Mouse (Mus musculus): Measurements from ENCODE around the gene Cyp2f2. TPM values are rescaled to one million over a fixed set of nuclear protein-coding genes. Genes with fewer than 3 reads are reported as not detected.

Gene Cyp2f2
- polyA plus RNA-seq, 1 experiment from 2014 or later: 3.0 TPM

GRCm38 (mm10) chr7:27179217-27179918 lies 59.7 kb downstream of the Cyp2f2 start:
- Histone ChIP-seq H3K4me1 (ENCODE audit: control insufficient read depth, low read depth, low read length) (peaks cover 19% of the 10 kb centered on the region), H3K36me3 (ENCODE audit: control insufficient read depth, insufficient read depth) (no peaks in the 10 kb centered on the region), H3K27ac (ENCODE audit: low read length) (peak overlapping the region; percentile 27; the same call in 1 of the 2 replicates), H3K9me3 (replicated peaks; ENCODE audit: control insufficient read depth, low read length) (no peaks in the 10 kb centered on the region), H3K27me3 (ENCODE audit: control insufficient read depth, insufficient read depth, low read depth, low read length) (no peaks in the 10 kb centered on the region), H3K9ac (ENCODE audit: low read depth, low read length) (peak overlapping the region; percentile 46), H3K4me3 (ENCODE audit: low read depth, low read length) (peak overlapping the region; percentile 89), H3K4me2 (ENCODE audit: low read depth, low read length) (peak overlapping the region; percentile 77)
- no peak for ATAC-seq (ENCODE audit: low read depth)
- 45% methylated on average over 16 of the region's 16 CpGs for WGBS (ENCODE audit: insufficient replicate concordance)

GRCm38 (mm10) chr7:27180036-27180435 lies 60.3 kb downstream of the Cyp2f2 start:
- H3K4me2 ChIP-seq (ENCODE audit: low read depth, low read length): no peak overlapping the region
- no peak for ATAC-seq (ENCODE audit: low read depth)

GRCm38 (mm10) chr7:27180837-27181695 lies 61.4 kb downstream of the Cyp2f2 start, which contains the start of the genes Gm21983 and Mia:
Gm21983 (minus strand) TSS chr7:27181086.
Mia (minus strand) TSS chr7:27181157.
- Histone ChIP-seq H3K4me2 (ENCODE audit: low read depth, low read length) (no peak within 1 kb of the TSS), H3K27me3 (ENCODE audit: control insufficient read depth, insufficient read depth, low read depth, low read length) (no peaks in the 10 kb centered on the region), H3K36me3 (ENCODE audit: control insufficient read depth, insufficient read depth) (peaks cover 14% of the 10 kb centered on the region), H3K27ac (ENCODE audit: low read length) (no peak within 1 kb of the TSS), H3K9me3 (replicated peaks; ENCODE audit: control insufficient read depth, low read length) (no peaks in the 10 kb centered on the region), H3K4me1 (ENCODE audit: control insufficient read depth, low read depth, low read length) (peaks cover 19% of the 10 kb centered on the region), H3K4me3 (ENCODE audit: low read depth, low read length) (no peak within 1 kb of the TSS), H3K9ac (ENCODE audit: low read depth, low read length) (no peak within 1 kb of the TSS)
- ATAC-seq (ENCODE audit: low read depth): no peak
- WGBS (ENCODE audit: insufficient replicate concordance): 62% methylated on average over 14 of the region's 14 CpGs

More at GRCm38 (mm10) chr7:27180036-27180435, 60.3 kb downstream of the Cyp2f2 start:
- H3K36me3 ChIP-seq (ENCODE audit: control insufficient read depth, insufficient read depth): peaks cover 4% of the 10 kb centered on the region
- WGBS (ENCODE audit: insufficient replicate concordance): 55% methylated on average over 5 of the region's 5 CpGs
- no peak overlapping the region for H3K9ac ChIP-seq (ENCODE audit: low read depth, low read length)
- H3K4me3 ChIP-seq (ENCODE audit: low read depth, low read length): no peak overlapping the region
- no peaks in the 10 kb centered on the region for H3K9me3 ChIP-seq (replicated peaks; ENCODE audit: control insufficient read depth, low read length)
- H3K4me1 ChIP-seq (ENCODE audit: control insufficient read depth, low read depth, low read length): peaks cover 19% of the 10 kb centered on the region
- peak overlapping the region; percentile 27; the same call in 1 of the 2 replicates for H3K27ac ChIP-seq (ENCODE audit: low read length)
- H3K27me3 ChIP-seq (ENCODE audit: control insufficient read depth, insufficient read depth, low read depth, low read length): no peaks in the 10 kb centered on the region

DNA sequence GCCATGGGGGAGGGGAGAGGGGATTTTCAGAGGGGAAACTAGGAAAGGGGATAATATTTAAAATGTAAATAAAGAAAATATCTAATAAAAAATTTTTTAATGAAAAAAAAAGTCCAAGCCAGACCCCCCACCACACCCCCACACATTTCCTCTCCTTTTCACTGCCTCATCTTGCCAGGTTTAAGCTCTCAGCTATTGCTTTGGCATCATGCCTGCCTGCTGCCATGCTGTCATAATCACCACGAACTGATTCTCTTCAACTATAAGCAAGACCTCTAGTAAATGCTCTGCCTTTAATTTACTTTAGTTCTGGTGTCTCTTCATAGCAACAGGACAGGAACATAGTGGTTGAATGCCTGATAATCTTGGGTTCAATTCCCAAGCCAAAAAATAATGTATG lies 62.8 kb downstream of the Cyp2f2 start:
- Histone ChIP-seq H3K27me3 (ENCODE audit: control insufficient read depth, insufficient read depth, low read depth, low read length) (no peaks in the 10 kb centered on the region), H3K9me3 (replicated peaks; ENCODE audit: control insufficient read depth, low read length) (no peaks in the 10 kb centered on the region), H3K4me1 (ENCODE audit: control insufficient read depth, low read depth, low read length) (peaks cover 19% of the 10 kb centered on the region), H3K27ac (ENCODE audit: low read length) (no peak overlapping the region), H3K4me3 (ENCODE audit: low read depth, low read length) (no peak overlapping the region), H3K9ac (ENCODE audit: low read depth, low read length) (no peak overlapping the region), H3K4me2 (ENCODE audit: low read depth, low read length) (no peak overlapping the region), H3K36me3 (ENCODE audit: control insufficient read depth, insufficient read depth) (peaks cover 23% of the 10 kb centered on the region)
- no peak for ATAC-seq (ENCODE audit: low read depth)
- 53% methylated on average over 1 of the region's 1 CpGs for WGBS (ENCODE audit: insufficient replicate concordance)

Small RNA genes within 50 kb of the gene (microRNA-seq; reads per million reads assigned to microRNA genes)
- gene Mir3101: not detected

Other genes starting within 250 kb of the Cyp2f2 start
- 2.5 and 2.9 TPM in 2 replicates for gene Cyp2a22, start 180.5 kb upstream of the Cyp2f2 start, polyA plus RNA-seq (2015; fragmentation: Nextera tagmentation; extraction: Ambion mirVana)
- 14.0 and 18.5 TPM in 2 replicates for gene Cyp2a12, start 90.8 kb upstream of the Cyp2f2 start, polyA plus RNA-seq (2015; fragmentation: Nextera tagmentation; extraction: Ambion mirVana)
- gene Cyp2t4, start 33.8 kb downstream of the Cyp2f2 start, polyA plus RNA-seq (2015; fragmentation: Nextera tagmentation; extraction: Ambion mirVana): not detected in 2 replicates
- gene Egln2, start 46.9 kb downstream of the Cyp2f2 start, polyA plus RNA-seq (2015; fragmentation: Nextera tagmentation; extraction: Ambion mirVana): 26.4 and 28.2 TPM in 2 replicates
- gene Rab4b, start 59.0 kb downstream of the Cyp2f2 start, polyA plus RNA-seq (2015; fragmentation: Nextera tagmentation; extraction: Ambion mirVana): 21.2 and 22.3 TPM in 2 replicates
- gene Gm21983, start 61.2 kb downstream of the Cyp2f2 start, polyA plus RNA-seq (2015; fragmentation: Nextera tagmentation; extraction: Ambion mirVana): not detected in 2 replicates
- gene Mia, start 61.2 kb downstream of the Cyp2f2 start, polyA plus RNA-seq (2015; fragmentation: Nextera tagmentation; extraction: Ambion mirVana): 0.74 and 0.76 TPM in 2 replicates
- gene BC024978, start 75.9 kb downstream of the Cyp2f2 start, polyA plus RNA-seq (2015; fragmentation: Nextera tagmentation; extraction: Ambion mirVana): 0.62 and 0.87 TPM in 2 replicates
- gene Snrpa, start 76.4 kb downstream of the Cyp2f2 start, polyA plus RNA-seq (2015; fragmentation: Nextera tagmentation; extraction: Ambion mirVana): 74.7 and 75.5 TPM in 2 replicates
- 1.6 and 2.0 TPM in 2 replicates for gene Itpkc, start 108.8 kb downstream of the Cyp2f2 start, polyA plus RNA-seq (2015; fragmentation: Nextera tagmentation; extraction: Ambion mirVana)
- 26.6 and 32.3 TPM in 2 replicates for gene Coq8b, start 113.1 kb downstream of the Cyp2f2 start, polyA plus RNA-seq (2015; fragmentation: Nextera tagmentation; extraction: Ambion mirVana)
- gene Numbl, start 138.5 kb downstream of the Cyp2f2 start, polyA plus RNA-seq (2015; fragmentation: Nextera tagmentation; extraction: Ambion mirVana): 1.2 and 1.9 TPM in 2 replicates
- 5.2 and 7.6 TPM in 2 replicates for gene Ltbp4, start 217.8 kb downstream of the Cyp2f2 start, polyA plus RNA-seq (2015; fragmentation: Nextera tagmentation; extraction: Ambion mirVana)
- 16.1 and 16.5 TPM in 2 replicates for gene Shkbp1, start 236.1 kb downstream of the Cyp2f2 start, polyA plus RNA-seq (2015; fragmentation: Nextera tagmentation; extraction: Ambion mirVana)
- 0.23 and 0.44 TPM in 2 replicates for gene Gm20479, start 237.5 kb downstream of the Cyp2f2 start, polyA plus RNA-seq (2015; fragmentation: Nextera tagmentation; extraction: Ambion mirVana)

Measured in liver, embryonic 16.5 days (tissue).